Mouse (Mus musculus) stomach, embryonic 16.5 days (tissue): ENCODE results near the gene Raet1d. TPM values are rescaled to one million over a fixed set of nuclear protein-coding genes. Genes with fewer than 3 reads are reported as not detected.
"Not testable (repeated sequence)": the region's sequence is repeated elsewhere in the genome, so short reads cannot be mapped to it uniquely, and the experiment has no call there.

ENCODE experiments used
- ATAC-seq: fragments of 200-750 bp; cut with Nextera tagmentation; 2 replicates; pipeline ENCODE4 v1.8.0; 2017; ENCODE audit warnings: moderate number of reproducible peaks, moderate TSS enrichment; ENCODE audit not compliant: insufficient read depth, low FRiP score
- H3K27ac ChIP-seq: fragments of 300-500 bp; sonication (generic); 2 replicates; pipeline ENCODE4 v1.5.1; 2014; ENCODE audit warnings: low read length
- H3K27me3 ChIP-seq: fragments of 300-500 bp; sonication (generic); 2 replicates; pipeline ENCODE4 v1.6.1; 2014; ENCODE audit warnings: low read length, control low read depth, mixed read lengths; ENCODE audit not compliant: control insufficient read depth, insufficient read depth
- H3K36me3 ChIP-seq: fragments of 300-500 bp; sonication (generic); 2 replicates; pipeline ENCODE4 v1.6.1; 2014; ENCODE audit warnings: low read length; ENCODE audit not compliant: control insufficient read depth, insufficient read depth
- H3K4me1 ChIP-seq: fragments of 300-500 bp; sonication (generic); 2 replicates; pipeline ENCODE4 v1.6.1; 2014; ENCODE audit warnings: low read length, control low read depth, mixed read lengths; ENCODE audit not compliant: control insufficient read depth, insufficient read depth
- H3K4me2 ChIP-seq: fragments of 300-500 bp; sonication (generic); 2 replicates; pipeline ENCODE4 v1.6.1; 2014; ENCODE audit warnings: low read depth, low read length, mixed read lengths
- H3K4me3 ChIP-seq: fragments of 300-500 bp; sonication (generic); replicated peaks from 2 replicates; pipeline ENCODE4 v1.5.1; 2014; ENCODE audit warnings: mild to moderate bottlenecking, low read length
- H3K9ac ChIP-seq: fragments of 300-500 bp; sonication (generic); 2 replicates; pipeline ENCODE4 v1.6.1; 2014; ENCODE audit warnings: low read length
- H3K9me3 ChIP-seq: fragments of 300-500 bp; sonication (generic); replicated peaks from 2 replicates; pipeline ENCODE4 v1.6.1; 2016; ENCODE audit warnings: low read length, control low read depth; ENCODE audit not compliant: control insufficient read depth
- WGBS: fragments of 180-500 bp; shearing (Covaris S2); extraction: QIAGEN DNeasy Blood & Tissue Kit; methylation state at CpG from one replicate; pipeline ENCODE4 v1.1.7; 2014; 5-methylcytosine and 5-hydroxymethylcytosine counted together
- polyA plus RNA-seq: library from polyadenylated mRNA; unstranded; fragments of >200 nt; fragmentation: Nextera tagmentation; extraction: Ambion mirVana; gene quantifications from 2 replicates; pipeline ENCODE4 v1.2.1, GENCODE M21; 2015

The Raet1d gene
- polyA plus RNA-seq, 1 experiment from 2014 or later: 11.3 TPM

DNA sequence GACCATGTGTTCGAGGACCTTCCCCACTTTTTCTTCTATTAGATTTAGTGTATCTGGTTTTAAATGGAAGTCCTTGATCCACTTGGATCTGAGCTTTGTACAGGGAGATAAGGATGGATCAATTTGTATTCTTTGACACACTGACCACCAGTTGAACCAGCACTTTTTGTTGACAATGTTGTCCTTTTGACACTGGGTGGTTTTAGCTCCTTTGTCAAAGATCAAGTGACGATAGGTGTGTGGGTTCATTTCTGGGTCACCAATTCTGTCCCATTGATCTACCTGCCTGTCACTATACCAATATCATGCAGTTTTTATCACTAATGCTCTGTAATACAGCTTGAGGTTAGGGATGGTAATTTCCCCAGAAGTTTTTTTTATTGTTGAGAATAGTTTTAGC lies 4.6 kb downstream of the Raet1d start:
- H3K9me3 ChIP-seq, H3K4me2 ChIP-seq, H3K36me3 ChIP-seq, H3K4me3 ChIP-seq, ATAC-seq, H3K4me1 ChIP-seq, H3K9ac ChIP-seq, H3K27ac ChIP-seq, H3K27me3 ChIP-seq: not testable (repeated sequence)
- 59% methylated on average over 2 of the region's 2 CpGs for WGBS

DNA sequence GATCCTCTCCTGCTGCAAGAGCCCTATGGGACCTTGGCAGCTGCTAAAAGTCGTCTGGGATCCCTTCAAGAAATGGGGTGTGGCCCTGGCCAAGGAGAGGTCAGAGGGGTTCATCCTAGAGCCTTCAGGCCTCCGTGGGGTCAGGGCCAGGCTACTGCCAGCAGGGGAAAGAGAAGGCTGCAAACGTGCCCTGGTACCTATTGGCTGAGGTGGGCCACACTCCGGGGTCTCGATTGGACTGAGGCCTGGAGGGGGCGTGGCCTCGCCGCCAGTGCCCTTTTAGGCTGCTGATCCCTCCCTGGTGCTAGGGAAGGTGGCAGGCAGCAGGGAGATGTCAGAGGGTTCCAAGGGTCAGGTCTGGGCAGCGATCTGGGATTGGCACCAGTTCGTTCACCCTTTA lies 20.9 kb downstream of the Raet1d start:
- H3K27ac ChIP-seq, H3K4me1 ChIP-seq, H3K9me3 ChIP-seq, H3K4me3 ChIP-seq, H3K9ac ChIP-seq, H3K36me3 ChIP-seq, H3K4me2 ChIP-seq, ATAC-seq, H3K27me3 ChIP-seq: not testable (repeated sequence)
- WGBS: 6% methylated on average over 5 of the region's 10 CpGs

DNA sequence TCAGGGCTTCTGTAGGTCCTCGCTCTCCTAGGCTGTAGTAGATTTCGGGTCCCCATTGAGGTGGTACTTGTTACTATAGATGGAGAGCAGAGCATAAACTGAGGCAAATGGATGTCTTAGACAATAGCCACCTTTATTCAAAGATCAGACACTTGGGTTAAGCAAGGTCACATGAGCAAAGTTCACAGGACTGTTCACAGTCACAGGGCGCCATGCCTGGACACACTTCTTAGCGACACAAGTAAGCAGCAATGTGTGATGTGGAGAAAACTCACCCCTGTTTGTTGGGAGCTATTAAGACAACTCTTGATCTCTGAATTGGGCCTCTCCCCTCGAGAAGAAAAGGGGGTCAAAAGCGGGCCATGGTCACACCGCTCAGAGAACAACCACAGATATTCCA lies 29.8 kb downstream of the Raet1d start:
- not testable (repeated sequence) for ATAC-seq, H3K4me2 ChIP-seq, H3K27ac ChIP-seq

DNA sequence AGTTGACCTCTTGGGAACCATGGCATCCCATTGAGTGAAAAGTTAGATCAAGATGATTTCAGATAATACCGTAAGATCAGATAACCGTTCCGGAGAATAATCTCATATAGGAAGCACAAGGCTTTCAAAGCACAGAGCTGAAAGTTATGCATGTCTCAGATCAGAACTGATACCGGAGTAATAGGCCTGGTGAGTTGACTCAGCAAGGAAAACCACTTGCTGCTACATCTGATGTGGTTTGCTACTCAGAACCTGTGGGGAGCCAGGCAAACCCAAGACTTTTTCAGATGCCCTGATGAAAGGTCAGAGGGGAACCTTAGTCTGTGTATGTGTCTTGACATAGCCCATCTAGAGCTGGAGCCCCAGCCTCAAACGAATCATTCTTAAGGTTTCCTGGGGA lies 31.3 kb downstream of the Raet1d start:
- not testable (repeated sequence) for H3K27ac ChIP-seq, H3K9me3 ChIP-seq, H3K9ac ChIP-seq, H3K27me3 ChIP-seq, ATAC-seq, H3K4me3 ChIP-seq, H3K4me1 ChIP-seq, H3K36me3 ChIP-seq, H3K4me2 ChIP-seq
- 52% methylated on average over 2 of the region's 5 CpGs for WGBS

More for the DNA sequence above, 29.8 kb downstream of the Raet1d start:
- 92% methylated on average over 7 of the region's 7 CpGs for WGBS
- H3K9ac ChIP-seq, H3K36me3 ChIP-seq, H3K27me3 ChIP-seq, H3K4me3 ChIP-seq, H3K9me3 ChIP-seq, H3K4me1 ChIP-seq: not testable (repeated sequence)

DNA sequence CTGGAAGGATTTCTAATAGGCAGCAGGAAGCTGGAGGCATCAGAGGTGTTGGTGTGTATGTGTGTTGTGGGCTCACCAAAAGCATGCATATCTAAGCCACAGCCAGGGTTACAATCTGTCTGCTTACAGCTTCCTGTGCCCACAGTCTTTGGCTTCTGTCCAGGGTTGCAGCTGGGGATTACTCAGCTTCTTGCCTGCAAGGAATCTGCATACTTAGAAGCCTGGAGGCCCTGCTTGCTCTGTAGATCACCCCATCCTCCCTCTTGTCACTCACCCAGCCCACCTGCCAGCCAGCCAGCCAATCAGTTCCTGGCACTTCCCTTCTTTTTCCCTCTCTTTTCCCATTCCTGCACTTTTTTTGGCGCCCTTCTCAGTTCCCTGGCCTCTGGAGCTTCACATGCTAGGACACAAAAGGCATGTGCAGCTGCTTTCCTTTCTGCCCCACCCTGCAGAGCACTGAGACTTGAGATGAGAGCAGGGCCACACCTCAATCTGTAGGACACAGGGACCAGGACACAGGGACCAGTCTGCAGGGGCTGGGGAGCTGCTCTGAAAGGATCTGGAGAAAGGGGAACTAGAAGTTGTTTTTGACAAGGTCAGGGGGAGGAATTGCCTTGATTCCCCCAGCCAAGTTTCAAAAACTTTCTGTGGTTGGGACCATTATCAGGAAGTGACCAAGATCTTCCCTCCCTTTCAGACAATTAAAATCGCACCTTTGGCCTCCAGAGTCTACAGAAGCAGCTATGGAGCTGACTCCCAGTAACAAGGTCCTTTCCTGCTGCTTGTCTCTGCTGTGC lies 32.9 kb downstream of the Raet1d start:
- ATAC-seq, H3K4me3 ChIP-seq, H3K27me3 ChIP-seq, H3K27ac ChIP-seq, H3K9ac ChIP-seq, H3K4me2 ChIP-seq, H3K4me1 ChIP-seq, H3K9me3 ChIP-seq, H3K36me3 ChIP-seq: not testable (repeated sequence)
- no CpG with 5 or more reads among the region's 2 CpGs for WGBS

DNA sequence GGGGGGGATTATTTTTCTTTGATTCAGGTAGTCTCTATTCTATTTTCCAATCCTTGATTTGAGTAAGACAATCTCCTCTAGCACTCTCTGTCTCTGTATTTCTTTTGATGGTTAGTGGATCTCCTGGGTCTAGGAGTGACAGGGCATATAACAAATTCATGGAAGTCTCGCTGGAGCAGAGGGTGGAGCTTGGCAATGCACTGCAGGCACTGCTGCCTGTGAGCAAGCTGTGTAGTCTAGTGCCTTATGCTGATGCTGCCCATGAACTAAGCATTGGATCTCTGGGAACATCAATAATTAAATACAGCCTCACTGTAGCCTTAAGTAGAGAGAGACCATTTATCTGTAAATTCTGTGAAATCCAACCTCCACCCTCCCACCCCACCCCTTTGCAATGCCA lies 36.3 kb downstream of the Raet1d start:
- H3K4me3 ChIP-seq, H3K4me2 ChIP-seq, H3K27me3 ChIP-seq, H3K9ac ChIP-seq, H3K36me3 ChIP-seq, H3K9me3 ChIP-seq, ATAC-seq, H3K27ac ChIP-seq, H3K4me1 ChIP-seq: not testable (repeated sequence)
- 0% methylated on average over 1 of the region's 1 CpGs for WGBS

DNA sequence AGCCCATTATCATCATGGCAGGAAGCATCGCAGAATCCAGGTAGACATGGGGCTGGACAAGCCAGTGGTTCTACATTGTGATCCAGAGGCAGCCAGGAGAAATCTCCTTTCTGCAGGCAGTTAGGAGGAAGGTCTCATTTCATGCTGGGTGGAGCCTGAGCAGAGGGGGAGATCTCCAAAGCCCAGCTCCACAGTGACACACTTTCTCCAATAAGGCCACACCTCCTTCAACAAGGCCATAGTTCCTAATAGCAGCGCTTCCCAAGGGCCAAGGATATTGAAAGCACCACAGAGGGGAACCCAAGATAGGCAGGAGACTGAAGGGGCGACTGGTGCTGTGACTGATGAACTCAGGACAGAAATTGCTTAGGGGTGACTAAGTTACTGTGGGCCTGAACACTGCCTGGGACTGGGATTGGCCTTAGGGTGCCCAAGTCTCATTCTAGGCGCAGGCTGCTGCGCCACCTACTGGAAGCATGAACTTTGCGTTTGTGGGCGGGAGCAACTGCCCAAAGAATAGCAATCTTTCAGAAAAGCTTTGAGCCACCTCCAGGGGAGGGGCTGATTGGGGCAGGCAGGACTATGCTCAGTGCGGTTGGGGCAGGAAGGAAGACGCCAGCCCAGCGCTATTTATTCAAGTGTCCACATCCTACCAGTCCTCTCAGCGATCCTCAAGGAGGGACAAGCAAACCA lies 42.0 kb downstream of the Raet1d start:
- 7% methylated on average over 9 of the region's 11 CpGs for WGBS
- H3K4me3 ChIP-seq: not testable (repeated sequence)
- ATAC-seq: peak; percentile 85

DNA sequence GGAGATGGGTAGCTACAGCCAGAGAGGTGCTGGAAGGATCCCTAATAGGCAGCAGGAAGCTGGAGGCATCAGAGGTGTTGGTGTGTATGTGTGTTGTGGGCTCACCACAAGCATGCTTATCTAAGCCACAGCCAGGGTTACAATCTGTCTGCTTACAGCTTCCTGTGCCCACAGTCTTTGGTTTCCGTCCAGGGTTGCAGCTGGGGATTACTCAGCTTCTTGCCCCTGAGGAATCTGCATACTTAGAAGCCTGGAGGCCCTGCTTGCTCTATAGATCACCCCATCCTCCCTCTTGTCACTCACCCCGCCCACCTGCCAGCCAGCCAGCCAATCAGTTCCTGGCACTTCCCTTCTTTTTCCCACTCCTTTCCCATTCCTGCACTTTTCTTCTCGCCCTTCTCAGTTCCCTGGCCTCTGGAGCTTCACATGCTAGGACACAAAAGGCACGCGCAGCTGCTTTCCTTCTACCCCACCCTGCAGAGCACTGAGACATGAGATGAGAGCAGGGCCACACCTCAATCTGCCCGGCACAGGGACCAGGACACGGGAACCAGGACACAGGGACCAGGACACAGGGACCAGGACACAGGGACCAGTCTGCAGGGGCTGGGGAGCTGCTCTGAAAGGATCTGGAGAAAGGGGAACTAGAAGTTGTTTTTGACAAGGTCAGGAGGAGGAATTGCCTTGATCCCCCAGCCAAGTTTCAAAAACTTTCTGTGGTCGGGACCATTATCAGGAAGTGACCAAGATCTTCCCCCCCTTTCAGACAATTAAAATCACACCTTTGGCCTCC lies 53.5 kb downstream of the Raet1d start:
- not testable (repeated sequence) for H3K27me3 ChIP-seq, H3K4me3 ChIP-seq, H3K27ac ChIP-seq, H3K4me2 ChIP-seq, H3K4me1 ChIP-seq, H3K9ac ChIP-seq, H3K9me3 ChIP-seq, H3K36me3 ChIP-seq
- WGBS: 10% methylated on average over 1 of the region's 8 CpGs
- peak; percentile 44; the same call in 1 of the 2 replicates for ATAC-seq

More for the DNA sequence above, 42.0 kb downstream of the Raet1d start:
- H3K4me2 ChIP-seq, H3K27me3 ChIP-seq, H3K36me3 ChIP-seq, H3K4me1 ChIP-seq, H3K27ac ChIP-seq, H3K9me3 ChIP-seq, H3K9ac ChIP-seq: not testable (repeated sequence)
